Mouse (Mus musculus) left cerebral cortex, adult 6 months (tissue): ENCODE data around the gene Car4. TPM values are rescaled to one million over a fixed set of nuclear protein-coding genes. Genes with fewer than 3 reads are reported as not detected.

Source experiments
- long read RNA-seq, 2 experiments: library from polyadenylated mRNA; unstranded; transcript quantifications; one replicate each; pipeline ENCODE4 v2.0.0; 2019 to 2020
- polyA plus RNA-seq: library from polyadenylated mRNA; unstranded; fragments of <200 nt; fragmentation: Nextera tagmentation; gene quantifications from 2 replicates; pipeline ENCODE4 v1.2.3, GENCODE M21; 2021

The Car4 gene
- 64.7 and 71.0 TPM in 2 replicates for polyA plus RNA-seq
- long read RNA-seq, experiment 1, transcript Car4-201 (8 exons, 1,256 nt): major isoform, 54 of 85 reads
- long read RNA-seq, experiment 1, partial matches to known transcripts: 2 of 85 reads
- long read RNA-seq, experiment 1, other reads (novel, unspliced or antisense): 29 of 85 reads
- long read RNA-seq, experiment 2, transcript Car4-201 (8 exons, 1,256 nt): major isoform, 44 of 66 reads
- long read RNA-seq, experiment 2, partial matches to known transcripts: 6 of 66 reads
- long read RNA-seq, experiment 2, other reads (novel, unspliced or antisense): 16 of 66 reads

DNA sequence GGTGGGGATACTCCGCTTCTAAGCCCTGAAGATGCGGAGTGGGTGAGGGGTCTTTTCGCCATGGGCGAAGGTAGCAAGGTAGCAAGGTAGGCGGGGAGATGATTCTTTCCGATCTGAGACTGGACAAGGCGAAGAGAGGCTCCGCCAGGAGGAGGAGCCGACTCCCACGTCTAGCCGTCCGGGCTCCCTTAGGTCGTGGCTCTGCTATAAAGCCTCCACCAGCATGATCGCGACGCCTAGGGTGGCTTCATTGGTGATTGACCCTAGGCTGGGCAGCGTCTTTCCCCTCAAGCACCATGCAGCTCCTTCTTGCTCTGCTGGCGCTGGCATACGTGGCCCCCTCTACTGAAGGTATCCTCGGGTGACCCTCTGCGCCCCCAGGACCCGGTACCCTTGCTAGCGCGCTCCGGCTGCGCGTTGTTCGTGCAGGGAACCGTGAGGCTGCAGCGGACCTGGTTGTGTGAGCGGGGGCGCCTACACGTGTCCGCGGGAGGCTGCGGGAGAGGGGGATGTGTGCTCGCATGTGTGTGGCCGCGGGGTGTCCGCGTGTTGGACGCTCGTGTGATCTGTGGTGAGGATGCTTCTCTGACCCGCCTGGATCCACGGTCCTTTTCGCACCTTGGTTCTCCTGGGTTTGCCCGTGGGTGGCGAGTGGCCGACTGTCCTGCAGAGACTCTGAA, at the start of gene Car4:
Gene Car4 (plus strand): TSS at position 196 of the 680 bp plus-strand sequence.

DNA sequence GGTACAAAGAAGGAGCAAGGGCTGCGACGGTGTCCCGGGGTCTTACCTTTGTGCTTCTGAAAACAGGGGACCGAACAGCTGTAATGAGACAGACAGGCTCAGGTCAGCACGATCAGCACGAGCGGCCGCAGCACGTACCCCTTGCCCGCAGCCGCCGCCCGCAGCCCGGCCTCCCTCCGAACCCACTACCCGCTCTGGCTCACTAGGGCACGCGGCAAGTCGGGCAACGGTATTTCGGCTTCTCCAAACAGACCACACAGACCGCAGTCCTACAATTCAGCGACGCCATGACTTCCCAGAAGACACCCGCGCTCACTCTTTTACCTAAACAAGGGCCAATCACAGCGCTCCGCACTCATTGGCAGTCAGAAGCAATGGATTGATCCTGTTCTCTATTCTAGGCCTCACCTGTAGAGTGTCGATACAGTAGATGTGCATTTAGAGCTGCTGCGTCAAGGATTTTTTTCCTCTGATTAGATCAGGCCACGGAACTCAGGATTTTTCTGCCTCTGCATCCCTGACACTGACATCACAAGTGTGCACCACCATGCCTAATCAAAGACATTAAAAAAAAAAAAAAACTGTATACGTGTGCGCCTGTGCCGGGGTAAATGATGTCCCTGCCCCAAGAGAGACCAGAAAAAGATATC, 41.4 kb upstream of the Car4 start, which contains the start of gene Znhit3:
Gene Znhit3 (minus strand): TSS at position 314 of the 650 bp plus-strand sequence.

Other genes with a start within 250 kb of the Car4 start
- 12.6 and 14.5 TPM in 2 replicates for gene Mrm1, start 138.3 kb upstream of the Car4 start, polyA plus RNA-seq
- gene Dhrs11, start 128.8 kb upstream of the Car4 start, polyA plus RNA-seq: 3.0 and 5.1 TPM in 2 replicates
- gene Ggnbp2, start 87.0 kb upstream of the Car4 start, polyA plus RNA-seq: 58.6 and 77.9 TPM in 2 replicates
- 0.86 and 1.3 TPM in 2 replicates for gene Myo19, start 77.6 kb upstream of the Car4 start, polyA plus RNA-seq
- 1.6 and 1.7 TPM in 2 replicates for gene Pigw, start 77.5 kb upstream of the Car4 start, polyA plus RNA-seq
- gene Znhit3, start 41.4 kb upstream of the Car4 start, polyA plus RNA-seq: 98.5 and 121 TPM in 2 replicates
- 9.6 and 12.5 TPM in 2 replicates for gene Usp32, start 182.4 kb downstream of the Car4 start, polyA plus RNA-seq
- not detected in 2 replicates for gene 1700125H20Rik, start 212.6 kb downstream of the Car4 start, polyA plus RNA-seq